Mouse (Mus musculus) urinary bladder, postnatal 0 days (tissue): ENCODE measurements around the gene Gm20896. TPM values are rescaled to one million over a fixed set of nuclear protein-coding genes. Genes with fewer than 3 reads are reported as not detected.

Experiments
- polyA plus RNA-seq: library from polyadenylated mRNA; unstranded; fragments of >200 nt; fragmentation: Nextera tagmentation; extraction: Ambion mirVana; gene quantifications from 2 replicates; pipeline ENCODE4 v1.2.1, GENCODE M21; 2015

Gm20896 gene
- polyA plus RNA-seq, result not detected in 2 replicates

GRCm38 (mm10) chrY:35921426-35921825 lies at the start of gene Gm20896:
Gene Gm20896 (minus strand): TSS chrY:35921526.

